Mouse (Mus musculus) heart, embryonic 16.5 days (tissue): ENCODE measurements at regions not wholly inside any gene's neighbourhood (a gene's known extent, or its start where the extent isn't known, plus 50 kb on each side); places are given as distances from the start of the nearest gene placed in this dataset.

Source experiments
- ATAC-seq: fragments of 200-750 bp; cut with Nextera tagmentation; replicated peaks from 2 replicates; pipeline ENCODE4 v1.8.0; 2017; ENCODE audit warnings: moderate number of reproducible peaks; ENCODE audit not compliant: insufficient read depth, low FRiP score; ENCODE audit errors: extremely low read depth
- H3K27ac ChIP-seq: fragments of 300-500 bp; sonication (generic); 2 replicates; pipeline ENCODE4 v1.5.1; 2014; ENCODE audit warnings: mild to moderate bottlenecking, low read length, control low read depth, moderate library complexity
- H3K27me3 ChIP-seq: fragments of 300-500 bp; sonication (generic); 2 replicates; pipeline ENCODE4 v1.6.1; 2014; ENCODE audit warnings: low read length, mixed read lengths; ENCODE audit not compliant: control insufficient read depth, insufficient read depth
- H3K36me3 ChIP-seq: fragments of 300-500 bp; sonication (generic); 2 replicates; pipeline ENCODE4 v1.6.1; 2014; ENCODE audit not compliant: control insufficient read depth, insufficient read depth
- H3K4me1 ChIP-seq: fragments of 300-500 bp; sonication (generic); 2 replicates; pipeline ENCODE4 v1.6.1; 2014; ENCODE audit warnings: low read length, mixed read lengths; ENCODE audit not compliant: control insufficient read depth, insufficient read depth
- H3K4me2 ChIP-seq: fragments of 300-500 bp; sonication (generic); 2 replicates; pipeline ENCODE4 v1.6.1; 2014; ENCODE audit warnings: low read depth, mild to moderate bottlenecking, control low read depth, low read length
- H3K4me3 ChIP-seq: fragments of 300-500 bp; sonication (generic); 2 replicates; pipeline ENCODE4 v1.5.1; 2014; ENCODE audit warnings: mild to moderate bottlenecking, control low read depth, low read length
- H3K9ac ChIP-seq: fragments of 300-500 bp; sonication (generic); 2 replicates; pipeline ENCODE4 v1.6.1; 2014; ENCODE audit warnings: low read length, control low read depth
- H3K9me3 ChIP-seq: fragments of 300-500 bp; sonication (generic); replicated peaks from 2 replicates; pipeline ENCODE4 v1.6.1; 2016; ENCODE audit warnings: low read length; ENCODE audit not compliant: control insufficient read depth
- WGBS: fragments of 180-500 bp; shearing (Covaris S2); extraction: QIAGEN DNeasy Blood & Tissue Kit; methylation state at CpG from one replicate; pipeline ENCODE4 v1.1.7; 2014; 5-methylcytosine and 5-hydroxymethylcytosine counted together

DNA sequence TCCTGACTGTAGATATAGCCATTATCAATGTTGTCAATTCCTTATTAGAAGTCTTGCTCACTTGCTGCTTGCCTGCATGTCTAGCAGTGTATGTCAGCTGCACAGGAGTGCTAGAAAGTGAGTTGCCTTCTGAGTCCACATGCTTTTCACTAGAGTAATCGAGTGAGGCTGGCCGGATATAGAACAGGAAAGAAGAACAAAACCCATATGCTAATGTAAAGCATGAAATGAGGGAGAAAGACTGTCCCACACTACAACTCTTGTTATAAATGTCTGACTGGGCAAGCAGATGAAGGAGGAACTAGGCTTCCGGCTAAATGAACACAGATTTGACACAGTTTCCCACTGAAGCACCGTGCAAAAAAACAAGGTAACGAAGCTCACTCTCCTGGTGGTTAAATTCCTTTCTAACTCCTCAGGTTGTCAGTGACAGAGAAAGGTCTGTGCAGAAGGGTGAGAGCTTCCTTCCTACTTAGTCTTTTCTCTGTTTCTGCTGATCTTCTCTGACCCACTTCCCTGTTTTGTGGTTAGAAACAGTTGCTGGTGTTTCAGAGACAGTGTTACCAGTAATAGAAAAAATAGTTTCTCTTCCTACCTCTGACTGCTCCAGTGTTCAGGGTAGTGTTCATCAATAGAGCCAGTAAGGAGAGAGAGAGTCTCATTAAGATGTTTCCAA, 399.0 kb downstream of the Atp23 start:
- no peaks in the 10 kb centered on the region for H3K36me3 ChIP-seq
- H3K27me3 ChIP-seq, result no peaks in the 10 kb centered on the region
- WGBS, result 62% methylated on average over 5 of the region's 5 CpGs
- H3K9me3 ChIP-seq, result no peaks in the 10 kb centered on the region
- no peak overlapping the region for H3K4me2 ChIP-seq
- H3K27ac ChIP-seq, result peak overlapping the region; percentile 17; the same call in 1 of the 2 replicates
- no peaks in the 10 kb centered on the region for H3K4me1 ChIP-seq
- no peak overlapping the region for H3K4me3 ChIP-seq
- no peak overlapping the region for H3K9ac ChIP-seq
- ATAC-seq, result no peak

DNA sequence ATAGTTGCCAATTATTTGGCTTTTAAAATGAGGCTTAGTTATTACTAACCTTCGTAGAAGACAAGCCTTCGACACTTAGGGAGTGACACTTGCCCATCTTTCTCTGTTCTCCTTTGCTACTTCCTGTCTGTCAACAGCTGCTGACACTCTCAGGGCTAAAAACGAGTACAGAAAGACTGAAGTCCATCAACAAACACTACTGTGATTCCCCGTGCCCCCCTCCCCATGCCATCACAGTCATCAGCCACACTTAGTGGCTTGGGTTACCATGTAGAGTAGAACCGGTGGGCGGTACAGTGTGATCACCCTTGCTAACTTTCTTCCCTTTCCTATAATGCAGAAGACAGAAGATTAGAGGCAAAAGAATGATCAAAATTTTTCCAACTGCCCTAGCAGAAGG, 402.4 kb downstream of the Atp23 start:
- WGBS, result 55% methylated on average over 6 of the region's 6 CpGs
- no peak overlapping the region for H3K4me2 ChIP-seq
- H3K36me3 ChIP-seq, result no peaks in the 10 kb centered on the region
- no peaks in the 10 kb centered on the region for H3K9me3 ChIP-seq
- no peak overlapping the region for H3K27ac ChIP-seq
- no peaks in the 10 kb centered on the region for H3K4me1 ChIP-seq
- no peak overlapping the region for H3K9ac ChIP-seq
- H3K27me3 ChIP-seq, result no peaks in the 10 kb centered on the region
- ATAC-seq, result no peak
- no peak overlapping the region for H3K4me3 ChIP-seq

DNA sequence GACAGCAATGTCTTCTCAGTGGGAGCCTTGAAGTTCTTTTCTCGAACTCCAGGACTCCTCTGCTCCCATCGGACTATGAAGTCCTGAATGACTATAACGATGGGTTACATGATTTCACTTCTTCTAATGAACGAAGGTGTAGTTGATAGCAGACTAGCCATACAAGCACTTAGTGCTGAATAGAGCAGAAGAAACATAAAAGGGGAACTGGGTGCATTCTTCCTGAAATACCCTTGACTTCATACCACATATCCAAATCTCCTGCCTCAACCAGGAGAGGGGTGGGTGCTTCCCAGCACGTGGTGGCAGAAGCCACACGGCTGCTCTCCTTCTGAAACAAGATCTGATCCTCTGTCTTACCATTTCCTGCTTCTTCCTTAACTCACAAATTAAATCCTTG, 407.4 kb downstream of the Atp23 start:
- Histone ChIP-seq H3K4me3 (no peak overlapping the region), H3K4me2 (no peak overlapping the region), H3K27me3 (no peaks in the 10 kb centered on the region), H3K4me1 (no peaks in the 10 kb centered on the region), H3K27ac (no peak overlapping the region), H3K9me3 (no peaks in the 10 kb centered on the region), H3K36me3 (no peaks in the 10 kb centered on the region), H3K9ac (no peak overlapping the region)
- no peak for ATAC-seq
- WGBS, result 73% methylated on average over 6 of the region's 6 CpGs

DNA sequence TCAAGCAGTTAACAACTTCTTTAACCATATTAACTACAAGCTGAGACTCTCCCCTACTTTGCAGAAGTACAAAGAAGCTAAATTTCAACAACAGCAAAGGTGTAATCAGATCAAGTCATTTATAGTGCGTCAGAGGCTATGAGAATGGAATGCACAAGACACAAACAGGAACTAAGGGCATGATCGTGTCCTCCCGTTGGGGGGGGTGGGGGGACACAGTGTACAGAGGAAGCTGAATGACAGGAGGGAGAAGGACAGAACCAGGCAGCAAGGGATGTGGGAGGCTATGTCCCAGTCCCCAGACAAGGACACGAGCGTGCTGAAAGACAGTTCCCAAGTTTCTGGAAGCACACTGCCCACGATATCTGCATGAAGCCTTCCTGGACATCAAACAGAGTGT, 408.9 kb downstream of the Atp23 start:
- H3K27ac ChIP-seq, result no peak overlapping the region
- H3K9ac ChIP-seq, result no peak overlapping the region
- no peaks in the 10 kb centered on the region for H3K27me3 ChIP-seq
- H3K9me3 ChIP-seq, result no peaks in the 10 kb centered on the region
- H3K4me3 ChIP-seq, result no peak overlapping the region
- ATAC-seq, result no peak
- H3K36me3 ChIP-seq, result no peaks in the 10 kb centered on the region
- 29% methylated on average over 6 of the region's 6 CpGs for WGBS
- H3K4me1 ChIP-seq, result no peaks in the 10 kb centered on the region
- no peak overlapping the region for H3K4me2 ChIP-seq

DNA sequence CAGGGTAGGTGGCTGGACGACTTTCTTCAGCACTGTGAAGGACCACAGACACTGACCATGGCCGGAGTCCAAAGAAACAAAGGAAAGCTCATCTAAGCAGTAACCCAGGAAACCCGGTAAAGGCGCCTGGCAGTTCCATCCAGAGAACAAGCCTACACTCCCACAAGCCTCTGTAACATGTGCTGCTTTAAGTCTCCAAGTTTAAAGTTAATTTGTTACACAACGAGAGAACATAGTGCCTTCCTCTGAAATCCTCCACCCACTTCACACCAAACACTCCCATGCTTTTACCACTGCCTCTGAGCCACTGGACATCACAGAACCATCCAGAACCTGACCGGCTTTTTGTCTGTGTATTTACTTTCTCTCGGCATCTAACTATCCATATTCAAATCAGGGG, 416.0 kb downstream of the Atp23 start:
- Histone ChIP-seq H3K4me2 (no peak overlapping the region), H3K9me3 (no peaks in the 10 kb centered on the region), H3K27ac (no peak overlapping the region), H3K4me1 (no peaks in the 10 kb centered on the region), H3K4me3 (no peak overlapping the region), H3K27me3 (no peaks in the 10 kb centered on the region), H3K9ac (no peak overlapping the region), H3K36me3 (no peaks in the 10 kb centered on the region)
- ATAC-seq, result no peak
- 83% methylated on average over 7 of the region's 7 CpGs for WGBS

DNA sequence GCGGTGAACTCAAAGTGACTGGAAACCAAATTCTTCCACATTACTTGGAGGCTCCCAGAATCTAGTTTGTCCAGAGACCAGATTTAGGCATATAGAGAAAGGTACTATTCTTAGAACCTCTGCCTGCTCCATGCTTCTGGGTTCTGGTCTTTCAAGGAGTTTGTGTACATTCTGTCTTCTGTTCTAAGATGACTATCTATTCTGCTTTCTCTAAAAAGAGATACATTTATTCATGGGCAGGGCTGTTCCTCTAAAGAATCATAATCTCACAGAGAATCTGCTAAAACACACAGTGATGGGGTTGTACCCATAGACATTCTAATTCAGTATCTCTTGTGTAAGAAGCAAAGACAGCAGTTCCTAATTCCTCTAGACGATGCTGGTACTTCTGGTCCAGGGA, 417.7 kb downstream of the Atp23 start:
- no peak overlapping the region for H3K4me2 ChIP-seq
- H3K36me3 ChIP-seq, result no peaks in the 10 kb centered on the region
- 84% methylated on average over 2 of the region's 2 CpGs for WGBS
- no peak overlapping the region for H3K4me3 ChIP-seq
- H3K9ac ChIP-seq, result no peak overlapping the region
- no peaks in the 10 kb centered on the region for H3K27me3 ChIP-seq
- ATAC-seq, result no peak
- no peaks in the 10 kb centered on the region for H3K4me1 ChIP-seq
- H3K27ac ChIP-seq, result no peak overlapping the region
- H3K9me3 ChIP-seq, result no peaks in the 10 kb centered on the region

DNA sequence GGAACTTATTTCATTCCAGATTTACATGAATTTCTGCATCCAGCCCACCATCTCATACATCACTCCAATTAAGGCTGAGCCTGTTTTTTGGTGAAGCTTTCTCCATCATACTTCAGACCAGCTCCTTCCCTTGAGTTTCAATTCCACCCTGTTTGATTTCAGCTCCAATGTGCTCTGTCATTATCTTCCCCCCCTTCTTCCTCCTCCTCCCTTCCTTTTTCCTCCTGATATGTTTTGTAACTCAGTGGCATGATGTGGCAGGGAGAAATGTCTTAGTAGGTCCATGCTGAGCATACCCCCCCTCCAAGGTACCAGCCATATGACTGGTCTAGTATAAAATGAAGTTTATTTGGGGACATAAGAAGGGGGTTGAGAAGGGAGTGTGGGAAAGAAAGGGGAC, 420.8 kb downstream of the Atp23 start:
- Histone ChIP-seq H3K27me3 (no peaks in the 10 kb centered on the region), H3K9me3 (no peaks in the 10 kb centered on the region), H3K36me3 (no peaks in the 10 kb centered on the region), H3K9ac (no peak overlapping the region), H3K4me2 (no peak overlapping the region), H3K27ac (no peak overlapping the region), H3K4me3 (no peak overlapping the region), H3K4me1 (no peaks in the 10 kb centered on the region)
- ATAC-seq, result no peak

DNA sequence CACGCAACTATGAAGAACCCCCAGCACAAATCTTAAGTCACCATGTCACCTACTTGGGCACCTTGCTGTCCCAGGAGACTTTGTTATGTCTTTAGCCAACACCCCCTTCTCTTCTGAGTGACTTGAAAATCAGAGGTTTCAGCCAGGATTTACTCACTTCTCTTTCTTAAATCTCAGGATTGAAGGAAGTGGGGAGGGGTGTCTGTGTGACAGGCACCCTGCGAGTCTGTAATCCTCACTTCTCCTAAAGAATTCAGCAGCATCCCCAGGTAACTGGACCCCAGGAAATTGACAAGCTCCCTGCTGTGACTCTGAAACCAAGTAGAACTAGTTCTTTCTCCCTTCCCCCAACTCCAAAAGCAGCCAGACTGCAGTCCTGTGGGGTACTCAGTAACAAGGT, 421.4 kb downstream of the Atp23 start:
- no peak overlapping the region for H3K9ac ChIP-seq
- H3K4me2 ChIP-seq, result no peak overlapping the region
- WGBS, result 29% methylated on average over 2 of the region's 2 CpGs
- H3K36me3 ChIP-seq, result no peaks in the 10 kb centered on the region
- no peaks in the 10 kb centered on the region for H3K27me3 ChIP-seq
- no peak overlapping the region for H3K27ac ChIP-seq
- H3K4me3 ChIP-seq, result no peak overlapping the region
- H3K9me3 ChIP-seq, result no peaks in the 10 kb centered on the region
- ATAC-seq, result no peak
- no peaks in the 10 kb centered on the region for H3K4me1 ChIP-seq

DNA sequence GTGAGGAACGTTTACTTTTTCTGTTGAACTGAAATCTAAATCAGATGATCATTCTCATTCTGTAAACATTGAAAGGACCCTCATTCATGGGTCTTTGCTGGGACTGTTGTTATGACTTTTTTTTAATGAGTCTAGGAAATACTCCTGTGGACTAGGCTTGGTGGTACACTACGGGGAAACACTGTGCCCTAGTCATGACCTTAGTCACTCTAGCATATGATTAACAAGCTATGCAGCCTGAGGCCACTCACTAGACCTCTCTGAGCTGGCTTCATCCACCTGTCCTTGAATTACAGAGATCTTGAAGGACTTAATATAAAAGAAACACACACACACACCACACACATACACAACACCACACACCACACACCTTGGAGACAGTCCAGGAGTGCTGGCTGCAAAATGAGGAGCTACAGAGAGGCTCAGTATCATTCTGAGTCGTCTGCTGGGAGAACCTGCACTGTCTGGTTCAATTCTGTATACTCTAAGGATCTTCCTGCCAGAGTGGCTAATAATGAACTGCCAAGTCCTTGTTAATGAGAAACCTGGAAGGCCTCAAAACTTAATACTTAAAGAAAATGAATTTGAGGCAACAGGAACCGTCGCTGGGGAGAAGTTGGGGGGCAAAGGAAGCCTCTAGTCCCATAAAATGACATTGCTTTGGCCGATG, 428.0 kb downstream of the Atp23 start:
- Histone ChIP-seq H3K4me3 (no peak overlapping the region), H3K9ac (no peak overlapping the region), H3K9me3 (no peaks in the 10 kb centered on the region), H3K27me3 (no peaks in the 10 kb centered on the region), H3K27ac (no peak overlapping the region), H3K4me2 (no peak overlapping the region), H3K36me3 (no peaks in the 10 kb centered on the region), H3K4me1 (no peaks in the 10 kb centered on the region)
- no peak for ATAC-seq
- 66% methylated on average over 6 of the region's 6 CpGs for WGBS
